Mouse (Mus musculus): Measurements from ENCODE around the gene Nod2.

Gene Nod2

GRCm38 (mm10) chr8:88627265-88627991 lies 19.7 kb upstream of the Nod2 start:
- Histone ChIP-seq H3K27me3 (ENCODE audit: insufficient read depth, low read length) (peaks cover 56% of the 10 kb centered on the region), H3K9me3 (ENCODE audit: low read length) (peaks cover 11% of the 10 kb centered on the region; the same call in 1 of the 2 replicates), H3K4me1 (replicated peaks; ENCODE audit: low read depth, low read length) (peaks cover 14% of the 10 kb centered on the region; the same call in 1 of the 2 replicates), H3K36me3 (ENCODE audit: insufficient read depth, low read length) (no peaks in the 10 kb centered on the region), H3K4me3 (replicated peaks; ENCODE audit: low read length) (peak overlapping the region; percentile 81)
- TF ChIP-seq NANOG (IDR thresholded peaks at IDR 0.05; ENCODE audit: borderline replicate concordance, low read length) (no peak), POU5F1 (IDR thresholded peaks at IDR 0.05; ENCODE audit: borderline replicate concordance, low read length) (no peak), CTCF (conservative IDR thresholded peaks at IDR 0.05; ENCODE audit: low read length) (no peak)

DNA sequence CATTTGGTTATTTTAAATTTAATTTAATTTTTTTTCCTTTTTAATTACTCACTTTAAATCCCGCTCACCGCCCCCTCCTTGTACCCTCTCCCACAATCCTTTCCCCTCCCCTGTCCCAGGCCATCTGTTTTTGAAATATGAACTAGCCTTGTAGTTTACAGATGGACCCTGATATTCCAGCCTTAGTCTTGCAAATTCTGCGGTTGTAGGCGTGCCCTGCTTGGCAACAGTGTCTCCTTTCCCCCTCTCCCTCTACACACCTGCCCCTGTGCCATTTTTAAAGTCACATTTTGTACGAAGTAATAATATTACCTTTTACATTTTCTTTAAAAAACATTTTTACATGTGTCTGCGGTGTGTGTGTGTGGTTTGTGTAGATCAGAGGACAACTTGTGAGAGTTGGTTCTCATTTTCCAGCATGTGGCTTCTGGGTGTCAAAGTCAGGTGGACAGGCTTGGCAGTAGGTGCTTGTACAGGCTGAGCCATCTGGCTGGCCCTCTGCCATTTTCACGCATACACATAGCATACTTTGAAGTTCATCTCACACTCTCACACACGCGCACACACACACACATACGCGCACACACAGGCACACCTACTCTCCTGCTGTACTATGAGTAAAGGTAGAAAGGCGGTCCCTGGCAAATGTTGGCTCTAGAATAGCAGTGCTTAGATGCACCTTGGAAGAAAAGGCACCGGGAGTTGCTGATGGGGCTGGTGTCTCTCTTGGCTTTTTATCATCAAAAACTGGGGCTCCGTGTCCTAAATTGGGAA lies 18.9 kb upstream of the Nod2 start:
- no peak for TF ChIP-seq POU5F1 (IDR thresholded peaks at IDR 0.05; ENCODE audit: borderline replicate concordance, low read length)
- H3K36me3 ChIP-seq (ENCODE audit: insufficient read depth, low read length): no peaks in the 10 kb centered on the region
- H3K4me3 ChIP-seq (replicated peaks; ENCODE audit: low read length): peak overlapping the region; percentile 81
- peaks cover 11% of the 10 kb centered on the region; the same call in 1 of the 2 replicates for H3K9me3 ChIP-seq (ENCODE audit: low read length)
- H3K27me3 ChIP-seq (ENCODE audit: insufficient read depth, low read length): peaks cover 49% of the 10 kb centered on the region
- peaks cover 14% of the 10 kb centered on the region; the same call in 1 of the 2 replicates for H3K4me1 ChIP-seq (replicated peaks; ENCODE audit: low read depth, low read length)

DNA sequence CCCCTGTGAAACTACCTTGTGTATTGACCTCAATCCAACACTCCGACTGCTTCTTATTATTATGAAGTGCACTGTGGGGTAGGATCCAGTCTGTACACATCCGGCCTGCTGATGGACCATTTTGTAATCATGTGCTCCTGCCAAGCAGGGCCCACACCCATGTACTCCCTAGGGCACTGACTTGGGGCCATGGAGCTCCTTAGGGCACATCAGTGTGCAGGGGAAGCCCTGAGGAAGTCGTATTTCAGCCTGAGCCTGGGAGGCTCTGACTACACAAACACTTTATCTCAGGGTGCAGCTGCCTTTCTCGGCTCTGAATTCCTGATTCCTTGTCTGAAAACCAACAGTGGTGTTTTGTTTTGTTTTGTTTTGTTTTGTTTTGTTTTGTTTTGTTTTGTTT lies 16.9 kb upstream of the Nod2 start:
- peaks cover 37% of the 10 kb centered on the region for H3K27me3 ChIP-seq (ENCODE audit: insufficient read depth, low read length)
- peaks cover 23% of the 10 kb centered on the region for H3K4me1 ChIP-seq (replicated peaks; ENCODE audit: low read depth, low read length)
- H3K9me3 ChIP-seq (ENCODE audit: low read length): peaks cover 8% of the 10 kb centered on the region; the same call in 1 of the 2 replicates
- H3K4me3 ChIP-seq (replicated peaks; ENCODE audit: low read length): no peak overlapping the region
- H3K36me3 ChIP-seq (ENCODE audit: insufficient read depth, low read length): no peaks in the 10 kb centered on the region
- TF ChIP-seq POU5F1 (IDR thresholded peaks at IDR 0.05; ENCODE audit: borderline replicate concordance, low read length) (no peak), NANOG (IDR thresholded peaks at IDR 0.05; ENCODE audit: borderline replicate concordance, low read length) (no peak), CTCF (conservative IDR thresholded peaks at IDR 0.05; ENCODE audit: low read length) (no peak)

DNA sequence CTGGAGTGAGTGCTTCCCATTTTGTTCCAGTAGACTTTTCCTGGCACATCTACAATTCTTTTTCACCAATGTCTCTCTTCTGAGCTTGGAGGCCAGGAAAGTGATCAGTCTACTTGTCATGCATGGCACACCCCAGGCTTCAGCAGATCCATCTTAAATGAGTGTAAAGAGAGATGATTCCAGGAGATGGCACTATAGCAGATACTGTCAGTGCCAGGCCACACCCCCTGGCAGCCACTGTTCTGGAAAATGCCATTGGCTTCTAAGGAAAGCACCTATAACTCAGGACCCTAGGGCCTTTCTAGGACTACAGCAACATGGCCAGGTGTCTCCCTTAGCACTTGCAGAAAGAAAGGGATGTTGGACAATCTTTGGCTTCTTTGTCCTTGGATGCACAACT lies 16.0 kb upstream of the Nod2 start:
- peaks cover 35% of the 10 kb centered on the region for H3K27me3 ChIP-seq (ENCODE audit: insufficient read depth, low read length)
- peaks cover 7% of the 10 kb centered on the region; the same call in 1 of the 2 replicates for H3K9me3 ChIP-seq (ENCODE audit: low read length)
- H3K4me3 ChIP-seq (replicated peaks; ENCODE audit: low read length): no peak overlapping the region
- TF ChIP-seq CTCF (conservative IDR thresholded peaks at IDR 0.05; ENCODE audit: low read length) (no peak), NANOG (IDR thresholded peaks at IDR 0.05; ENCODE audit: borderline replicate concordance, low read length) (no peak)
- H3K4me1 ChIP-seq (replicated peaks; ENCODE audit: low read depth, low read length): peaks cover 31% of the 10 kb centered on the region
- H3K36me3 ChIP-seq (ENCODE audit: insufficient read depth, low read length): no peaks in the 10 kb centered on the region

GRCm38 (mm10) chr8:88633343-88633765 lies 13.8 kb upstream of the Nod2 start:
- peaks cover 31% of the 10 kb centered on the region for H3K27me3 ChIP-seq (ENCODE audit: insufficient read depth, low read length)
- no peak overlapping the region for H3K4me3 ChIP-seq (replicated peaks; ENCODE audit: low read length)
- H3K9me3 ChIP-seq (ENCODE audit: low read length): no peaks in the 10 kb centered on the region
- H3K36me3 ChIP-seq (ENCODE audit: insufficient read depth, low read length): no peaks in the 10 kb centered on the region
- H3K4me1 ChIP-seq (replicated peaks; ENCODE audit: low read depth, low read length): peaks cover 30% of the 10 kb centered on the region
- no peak for TF ChIP-seq POU5F1 (IDR thresholded peaks at IDR 0.05; ENCODE audit: borderline replicate concordance, low read length)
- no peak for TF ChIP-seq NANOG (IDR thresholded peaks at IDR 0.05; ENCODE audit: borderline replicate concordance, low read length)
- TF ChIP-seq CTCF (conservative IDR thresholded peaks at IDR 0.05; ENCODE audit: low read length): no peak

GRCm38 (mm10) chr8:88635474-88636397 lies 11.4 kb upstream of the Nod2 start, which contains the start of gene Snx20:
Gene Snx20, minus strand, starts transcription at chr8:88636128.
- Histone ChIP-seq H3K4me3 (replicated peaks; ENCODE audit: low read length) (no peak within 1 kb of the TSS), H3K4me1 (replicated peaks; ENCODE audit: low read depth, low read length) (peaks cover 24% of the 10 kb centered on the region), H3K9me3 (ENCODE audit: low read length) (no peaks in the 10 kb centered on the region), H3K36me3 (ENCODE audit: insufficient read depth, low read length) (no peaks in the 10 kb centered on the region), H3K27me3 (ENCODE audit: insufficient read depth, low read length) (peaks cover 30% of the 10 kb centered on the region)
- TF ChIP-seq POU5F1 (IDR thresholded peaks at IDR 0.05; ENCODE audit: borderline replicate concordance, low read length): no peak
- no peak for TF ChIP-seq CTCF (conservative IDR thresholded peaks at IDR 0.05; ENCODE audit: low read length)
- no peak for TF ChIP-seq NANOG (IDR thresholded peaks at IDR 0.05; ENCODE audit: borderline replicate concordance, low read length)

- Histone ChIP-seq H3K4me3 (replicated peaks; ENCODE audit: low read length) (no peak overlapping the region), H3K36me3 (ENCODE audit: insufficient read depth, low read length) (no peaks in the 10 kb centered on the region), H3K4me1 (replicated peaks; ENCODE audit: low read depth, low read length) (peaks cover 20% of the 10 kb centered on the region), H3K27me3 (ENCODE audit: insufficient read depth, low read length) (peaks cover 32% of the 10 kb centered on the region), H3K9me3 (ENCODE audit: low read length) (no peaks in the 10 kb centered on the region)
- TF ChIP-seq CTCF (conservative IDR thresholded peaks at IDR 0.05; ENCODE audit: low read length): no peak
- TF ChIP-seq NANOG (IDR thresholded peaks at IDR 0.05; ENCODE audit: borderline replicate concordance, low read length): no peak
- TF ChIP-seq POU5F1 (IDR thresholded peaks at IDR 0.05; ENCODE audit: borderline replicate concordance, low read length): no peak
Measured at GRCm38 (mm10) chr8:88637092-88638000, 9.8 kb upstream of the Nod2 start.

Data from E14TG2a.4 (cell line).